Mouse (Mus musculus) forebrain, postnatal 0 days (tissue): Measurements from ENCODE around the gene Rprd2. TPM values are rescaled to one million over a fixed set of nuclear protein-coding genes. Genes with fewer than 3 reads are reported as not detected.

Experiments
- ATAC-seq: fragments of 200-750 bp; cut with Nextera tagmentation; 2 replicates; pipeline ENCODE4 v1.8.0; 2017; ENCODE audit warnings: mild to moderate bottlenecking, moderate library complexity
- DNase-seq: peaks from one replicate; pipeline ENCODE4 v3.0.0-alpha.2; 2015
- H3K27ac ChIP-seq: fragments of 300-500 bp; sonication (generic); 2 replicates; pipeline ENCODE4 v1.5.1; 2014; ENCODE audit warnings: low read depth, mild to moderate bottlenecking, antibody characterized with exemption, low read length, moderate library complexity, mixed read lengths
- H3K27me3 ChIP-seq: fragments of 300-500 bp; sonication (generic); 2 replicates; pipeline ENCODE4 v1.6.1; 2014; ENCODE audit warnings: mild to moderate bottlenecking, low read length, mixed read lengths; ENCODE audit not compliant: insufficient read depth
- H3K36me3 ChIP-seq: fragments of 300-500 bp; sonication (generic); 2 replicates; pipeline ENCODE4 v1.6.1; 2014; ENCODE audit warnings: mild to moderate bottlenecking, moderate library complexity; ENCODE audit not compliant: insufficient read depth
- H3K4me1 ChIP-seq: fragments of 300-500 bp; sonication (generic); 2 replicates; pipeline ENCODE4 v1.6.1; 2014; ENCODE audit warnings: antibody characterized with exemption; ENCODE audit not compliant: insufficient read depth
- H3K4me2 ChIP-seq: fragments of 300-500 bp; sonication (generic); 2 replicates; pipeline ENCODE4 v1.6.1; 2014; ENCODE audit warnings: low read depth, mild to moderate bottlenecking, moderate library complexity
- H3K4me3 ChIP-seq: fragments of 300-500 bp; sonication (generic); 2 replicates; pipeline ENCODE4 v1.5.1; 2014; ENCODE audit warnings: low read depth, low read length, mixed read lengths
- H3K9ac ChIP-seq: fragments of 300-500 bp; sonication (generic); 2 replicates; pipeline ENCODE4 v1.6.1; 2014; ENCODE audit warnings: mild to moderate bottlenecking
- H3K9me3 ChIP-seq: fragments of 300-500 bp; sonication (generic); 2 replicates; pipeline ENCODE4 v1.6.1; 2016; ENCODE audit warnings: low read length
- CTCF ChIP-seq: sonication (generic); IDR thresholded peaks from 2 replicates; pipeline ENCODE4 v1.5.1; 2016; ENCODE audit warnings: antibody characterized with exemption, control low read depth, low read depth
- WGBS: fragments of 180-500 bp; shearing (Covaris S2); extraction: QIAGEN DNeasy Blood & Tissue Kit; methylation state at CpG from one replicate; pipeline ENCODE4 v1.1.7; 2014; 5-methylcytosine and 5-hydroxymethylcytosine counted together
- polyA plus RNA-seq: library from polyadenylated mRNA; unstranded; fragments of >200 nt; fragmentation: Nextera tagmentation; extraction: Ambion mirVana; gene quantifications from 2 replicates; pipeline ENCODE4 v1.2.1, GENCODE M21; 2015
- total RNA-seq: library from RNA; depleted of rRNA; stranded (reverse); fragments of >200 nt; gene quantifications from 2 replicates; pipeline ENCODE4 v1.2.3, GENCODE M21; 2014

Gene Rprd2
- total and polyA plus RNA-seq, 2 experiments from 2014 or later: 21.0 to 43.7 TPM

GRCm38 (mm10) chr3:95761771-95762170 lies 56.9 kb downstream of the Rprd2 start:
- Histone ChIP-seq H3K4me2 (no peak overlapping the region), H3K4me3 (no peak overlapping the region), H3K9me3 (no peaks in the 10 kb centered on the region), H3K36me3 (peaks cover 30% of the 10 kb centered on the region), H3K4me1 (no peaks in the 10 kb centered on the region), H3K27ac (no peak overlapping the region), H3K9ac (no peak overlapping the region), H3K27me3 (no peaks in the 10 kb centered on the region)
- DNase-seq: no peak
- 67% methylated on average over 4 of the region's 4 CpGs for WGBS
- no peak for TF ChIP-seq CTCF
- ATAC-seq: no peak

GRCm38 (mm10) chr3:95760656-95761055 lies 58.0 kb downstream of the Rprd2 start:
- TF ChIP-seq CTCF: no peak
- no peak overlapping the region for H3K27ac ChIP-seq
- H3K4me3 ChIP-seq: no peak overlapping the region
- H3K9ac ChIP-seq: no peak overlapping the region
- ATAC-seq (no peak), DNase-seq (no peak)
- peaks cover 24% of the 10 kb centered on the region for H3K36me3 ChIP-seq
- H3K27me3 ChIP-seq: no peaks in the 10 kb centered on the region
- no peaks in the 10 kb centered on the region for H3K4me1 ChIP-seq
- no peaks in the 10 kb centered on the region for H3K9me3 ChIP-seq
- no peak overlapping the region for H3K4me2 ChIP-seq

GRCm38 (mm10) chr3:95760106-95760505 lies 58.6 kb downstream of the Rprd2 start, which contains the start of gene Tars2:
Gene Tars2 (minus strand): TSS chr3:95760206.
- H3K9ac ChIP-seq: no peak within 1 kb of the TSS
- ATAC-seq: no peak
- no peak for TF ChIP-seq CTCF
- DNase-seq: no peak
- H3K9me3 ChIP-seq: no peaks in the 10 kb centered on the region
- peaks cover 18% of the 10 kb centered on the region for H3K36me3 ChIP-seq
- H3K4me3 ChIP-seq: no peak within 1 kb of the TSS
- H3K4me1 ChIP-seq: no peaks in the 10 kb centered on the region
- H3K27ac ChIP-seq: no peak within 1 kb of the TSS
- WGBS: 89% methylated on average over 6 of the region's 6 CpGs
- no peak within 1 kb of the TSS for H3K4me2 ChIP-seq
- H3K27me3 ChIP-seq: no peaks in the 10 kb centered on the region

- Histone ChIP-seq H3K9me3 (no peaks in the 10 kb centered on the region), H3K27me3 (no peaks in the 10 kb centered on the region), H3K4me3 (no peak overlapping the region), H3K4me2 (no peak overlapping the region), H3K4me1 (no peaks in the 10 kb centered on the region), H3K9ac (no peak overlapping the region), H3K27ac (no peak overlapping the region), H3K36me3 (peaks cover 4% of the 10 kb centered on the region)
- no peak for TF ChIP-seq CTCF
- DNase-seq (no peak), ATAC-seq (no peak)
- WGBS: 60% methylated on average over 9 of the region's 9 CpGs
Measured at GRCm38 (mm10) chr3:95758467-95759218, 60.0 kb downstream of the Rprd2 start.

GRCm38 (mm10) chr3:95756808-95757207 lies 61.9 kb downstream of the Rprd2 start:
- Histone ChIP-seq H3K4me2 (no peak overlapping the region), H3K36me3 (peaks cover 8% of the 10 kb centered on the region), H3K9me3 (no peaks in the 10 kb centered on the region), H3K27me3 (no peaks in the 10 kb centered on the region), H3K4me3 (no peak overlapping the region), H3K9ac (no peak overlapping the region), H3K4me1 (no peaks in the 10 kb centered on the region), H3K27ac (no peak overlapping the region)
- TF ChIP-seq CTCF: no peak
- no peak for ATAC-seq
- WGBS: 90% methylated on average over 2 of the region's 2 CpGs
- no peak for DNase-seq

- Histone ChIP-seq H3K36me3 (peaks cover 29% of the 10 kb centered on the region), H3K9ac (peak overlapping the region; percentile 71), H3K27ac (peak overlapping the region; percentile 71), H3K4me3 (peak overlapping the region; percentile 61), H3K4me1 (no peaks in the 10 kb centered on the region), H3K4me2 (peak overlapping the region; percentile 83), H3K9me3 (no peaks in the 10 kb centered on the region), H3K27me3 (no peaks in the 10 kb centered on the region)
- TF ChIP-seq CTCF: no peak
- DNase-seq: peak; percentile 94
- peak; percentile 100 for ATAC-seq
- 2% methylated on average over 30 of the region's 30 CpGs for WGBS
Measured at GRCm38 (mm10) chr3:95754345-95755206, 64.1 kb downstream of the Rprd2 start.

GRCm38 (mm10) chr3:95752935-95753334 lies 65.7 kb downstream of the Rprd2 start:
- Histone ChIP-seq H3K4me3 (no peak overlapping the region), H3K4me2 (no peak overlapping the region), H3K4me1 (no peaks in the 10 kb centered on the region), H3K27me3 (no peaks in the 10 kb centered on the region), H3K9me3 (no peaks in the 10 kb centered on the region), H3K9ac (no peak overlapping the region), H3K36me3 (peaks cover 45% of the 10 kb centered on the region), H3K27ac (no peak overlapping the region)
- no peak for TF ChIP-seq CTCF
- WGBS: 83% methylated on average over 3 of the region's 3 CpGs
- no peak for ATAC-seq
- no peak for DNase-seq
